Mouse (Mus musculus) erythroid progenitor cell, adult 5-6 weeks (primary cell): ENCODE data around the gene Scamp1. TPM values are rescaled to one million over a fixed set of nuclear protein-coding genes. Genes with fewer than 3 reads are reported as not detected.

Experiments
- ATAC-seq: replicated peaks from 2 replicates; pipeline ENCODE4 v1.8.0; 2016; ENCODE audit warnings: moderate number of reproducible peaks, mild to moderate bottlenecking, moderate TSS enrichment, inconsistent platforms; ENCODE audit not compliant: poor library complexity, low FRiP score, severe bottlenecking
- total RNA-seq, 2 experiments: library from RNA; stranded (forward) in 1 of 2; stranded (reverse) in 1 of 2; fragments of 150-400 nt in 1 of 2; fragments of 186-747, 209-891 nt in 1 of 2; gene quantifications; 2 replicates each; pipeline versions ENCODE4 v1.2.3 to v1.2.4; 2015 to 2017; ENCODE audit warnings: low replicate concordance in 2 of 2

Scamp1 gene
- total RNA-seq, 2 experiments from 2014 or later = 1.3 to 7.5 TPM

DNA sequence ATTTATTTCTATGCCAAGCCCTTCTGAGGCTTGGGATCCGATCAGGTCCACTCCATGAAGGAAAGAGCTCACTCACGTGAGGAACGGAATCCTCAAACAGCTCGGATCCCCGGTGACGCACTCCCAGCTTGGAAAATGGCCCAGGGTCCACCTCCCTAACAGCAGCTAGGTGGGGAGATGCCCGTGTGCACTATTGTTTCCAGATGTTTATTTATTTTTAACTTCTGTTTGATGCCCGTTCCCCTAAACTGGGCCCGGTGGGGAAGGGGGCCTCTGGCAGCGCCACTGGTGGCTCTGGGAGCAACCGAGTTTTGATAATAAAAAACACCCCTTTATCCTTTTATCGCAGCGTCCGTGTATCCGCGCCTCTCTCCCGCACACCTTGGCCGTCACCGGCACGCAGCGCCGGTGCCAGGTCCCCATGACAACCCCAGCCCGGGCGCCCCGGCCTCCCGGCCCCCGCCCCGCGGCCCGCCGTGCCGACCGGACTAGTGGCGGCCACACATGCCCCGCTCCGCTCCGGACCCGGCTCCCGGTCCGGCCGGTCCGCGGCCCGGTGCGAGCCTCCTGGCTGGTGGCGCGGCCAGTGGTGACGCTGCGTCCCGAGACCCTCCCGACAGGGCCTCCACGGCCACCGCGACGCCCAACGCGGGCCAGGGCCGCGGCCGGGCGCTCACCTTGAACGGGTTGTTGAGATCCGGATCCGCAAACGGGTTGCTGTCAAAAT is 951 bp downstream of the Scamp1 start:
- 0 out of 2 replicates have a peak, but pooled peaks have one; percentile 32 for ATAC-seq

DNA sequence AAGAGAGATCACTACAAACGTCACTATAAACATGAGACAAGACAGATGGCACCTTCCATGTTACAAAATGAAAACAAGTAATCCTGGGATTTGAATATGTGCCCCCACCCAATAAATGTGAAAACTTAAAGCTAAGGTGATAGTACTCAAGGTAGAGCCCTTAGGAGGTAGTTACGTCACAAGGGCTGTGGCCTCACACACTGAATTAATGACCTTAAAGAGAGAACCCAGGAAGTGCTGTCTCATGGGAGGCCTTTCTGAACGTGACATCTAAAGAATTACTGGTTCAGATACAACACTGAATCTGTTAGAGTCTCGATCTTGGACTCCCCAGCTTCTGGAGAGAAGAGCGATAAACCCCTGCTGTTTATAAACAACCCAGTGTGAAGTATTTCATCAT is 6.2 kb downstream of the Scamp1 start:
- ATAC-seq = no peak

DNA sequence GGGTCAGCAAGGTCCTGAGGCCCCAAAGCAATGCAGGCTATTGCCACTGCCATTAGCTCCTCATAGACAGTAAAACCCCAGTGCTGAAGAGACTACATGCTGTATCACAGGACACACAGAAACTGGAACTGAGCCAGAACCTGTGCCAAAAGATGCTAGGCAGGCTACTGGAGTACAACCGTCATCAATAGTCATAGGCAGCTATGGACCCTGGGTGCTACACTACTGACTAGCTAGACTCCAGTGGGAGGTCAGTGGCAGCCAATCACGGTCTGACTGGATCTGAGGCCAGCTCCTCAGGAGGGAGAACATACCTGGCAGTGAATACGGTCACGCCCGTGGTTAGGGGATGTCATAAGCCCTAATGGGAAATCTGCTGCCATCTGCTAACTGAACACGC is 14.4 kb downstream of the Scamp1 start:
- no peak for ATAC-seq

DNA sequence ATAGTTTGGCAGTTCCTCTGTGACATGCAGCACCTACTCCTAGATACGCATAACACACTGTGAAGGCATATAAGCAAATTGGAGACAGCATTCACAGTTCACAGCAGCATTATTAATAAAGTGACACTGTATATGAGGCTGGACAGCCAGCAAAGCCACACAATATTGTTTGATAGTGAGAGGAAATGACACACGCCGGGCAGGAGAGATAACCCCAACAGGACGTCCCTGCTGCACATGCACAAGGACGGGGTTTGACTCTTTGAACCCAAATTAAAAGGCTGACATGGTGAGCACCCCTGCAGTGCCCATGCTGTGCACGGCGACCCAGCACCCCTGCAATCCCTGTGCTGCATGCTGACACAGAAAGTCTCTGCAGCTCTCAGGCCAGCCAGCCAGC is 17.5 kb downstream of the Scamp1 start:
- ATAC-seq = 0 out of 2 replicates have a peak, but pooled peaks have one; percentile 2

DNA sequence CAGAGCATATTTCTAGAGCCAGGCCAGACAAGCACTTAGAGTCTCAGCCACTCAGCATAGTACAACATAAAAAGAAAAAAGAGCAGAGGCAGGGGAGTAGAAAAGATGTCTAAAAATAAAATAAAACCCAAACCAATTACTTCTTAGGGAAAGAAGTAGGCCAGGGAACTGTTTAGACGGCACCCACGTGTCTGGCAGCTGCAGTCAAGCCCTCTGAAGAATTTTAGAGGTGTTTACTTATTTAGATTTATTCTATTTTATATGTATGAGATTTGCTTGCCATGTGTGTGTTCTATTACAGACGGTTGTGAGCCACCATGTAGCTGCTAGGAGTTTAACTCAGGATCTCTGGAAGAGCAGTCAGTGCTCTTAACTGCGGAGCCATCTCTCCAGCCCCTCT is 18.5 kb downstream of the Scamp1 start:
- no peak for ATAC-seq

DNA sequence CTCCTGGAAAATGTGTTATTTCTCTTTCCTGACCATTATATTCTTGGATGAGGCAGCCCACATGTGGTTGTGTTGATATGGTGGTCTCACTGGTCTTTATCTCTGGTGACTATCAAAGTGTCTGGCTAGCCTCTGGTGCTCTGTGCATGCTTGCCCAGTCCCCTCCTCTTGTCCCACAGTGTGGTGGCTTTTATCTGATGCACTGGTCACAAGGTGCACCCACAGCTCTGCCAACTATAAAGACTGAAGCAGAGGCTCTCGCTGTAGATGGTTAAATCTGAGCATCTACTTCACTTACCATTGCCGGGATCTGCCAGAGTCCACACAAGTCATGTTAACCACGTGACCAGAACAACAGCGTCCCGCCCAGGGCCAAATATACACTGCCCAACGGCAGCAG is 19.1 kb downstream of the Scamp1 start:
- ATAC-seq = no peak

DNA sequence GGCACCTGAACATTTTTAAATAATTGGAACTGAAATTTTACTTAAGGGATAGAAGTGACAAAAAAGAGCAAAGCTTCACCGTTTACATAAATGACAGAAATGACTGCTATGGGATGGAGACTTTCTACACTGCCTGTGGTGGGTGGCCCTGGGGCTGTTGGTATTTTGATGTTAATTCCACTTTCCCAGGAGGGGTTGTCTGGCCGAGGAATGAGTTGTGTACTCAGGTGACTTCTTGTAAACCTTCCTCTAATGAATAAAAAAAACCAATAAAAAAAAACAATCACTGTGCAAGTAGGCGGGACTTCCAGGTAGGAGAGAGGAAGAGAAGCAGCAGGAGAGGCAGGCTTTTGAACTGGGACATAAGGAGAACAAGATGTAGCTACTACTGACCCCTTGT is 20.4 kb downstream of the Scamp1 start:
- no peak for ATAC-seq

DNA sequence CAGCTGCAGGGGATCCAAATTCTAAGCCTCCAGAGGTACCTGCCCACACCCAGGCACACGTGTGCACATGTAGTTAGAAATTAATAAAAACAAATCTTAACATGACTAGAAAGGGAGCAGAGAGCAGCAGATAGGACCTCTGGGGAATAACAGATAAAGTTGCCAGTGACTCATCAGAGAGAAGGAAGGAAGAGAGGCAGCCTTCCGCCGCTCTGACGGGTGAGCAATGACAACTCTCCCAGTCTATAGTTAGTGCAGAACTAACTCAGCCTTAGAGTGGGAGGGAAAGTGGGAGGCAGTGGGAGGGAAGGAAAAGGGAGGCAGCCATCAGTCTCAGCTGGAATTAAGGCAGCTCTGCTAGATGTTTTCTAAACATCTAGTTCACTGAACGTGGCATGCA is 21.7 kb downstream of the Scamp1 start:
- peak; percentile 56 for ATAC-seq

DNA sequence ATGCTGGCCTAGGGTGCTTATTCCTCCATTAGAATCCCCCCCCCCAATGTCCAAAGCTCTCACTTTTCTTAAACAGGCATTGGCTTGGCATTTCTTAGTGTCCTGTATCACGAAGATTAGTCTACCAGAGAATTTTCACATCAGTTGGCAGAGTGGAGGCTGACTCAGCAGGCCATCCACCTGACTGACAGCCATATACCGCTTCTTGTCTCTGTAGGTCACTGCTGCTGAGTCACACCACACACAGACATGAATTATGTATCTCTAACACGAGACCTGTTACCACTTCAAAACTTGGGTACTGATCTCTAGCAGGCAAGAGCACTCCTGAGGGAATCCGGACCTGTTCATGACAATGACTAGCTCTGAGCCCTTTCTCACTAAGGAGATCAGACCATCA is 23.1 kb downstream of the Scamp1 start:
- peak; percentile 58 for ATAC-seq

DNA sequence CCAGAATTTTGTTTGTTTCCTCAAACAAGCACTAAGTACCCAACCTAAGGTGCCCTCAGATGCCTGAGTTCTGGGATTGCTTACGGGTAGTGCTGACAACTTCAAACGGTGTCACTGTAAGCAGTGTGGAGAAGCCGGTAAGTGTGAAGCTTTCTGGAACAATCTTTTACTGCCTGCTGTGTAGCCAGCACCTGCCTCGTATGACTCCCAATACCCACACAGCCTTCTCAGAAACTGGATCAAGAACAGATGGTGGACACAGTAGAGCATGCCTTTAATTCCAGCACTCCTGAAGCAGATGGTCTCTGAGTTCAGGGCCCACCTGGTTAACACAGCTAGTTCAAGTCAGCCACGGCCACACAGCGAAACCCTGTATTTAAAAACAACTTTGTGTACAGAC is 24.0 kb downstream of the Scamp1 start:
- no peak for ATAC-seq

DNA sequence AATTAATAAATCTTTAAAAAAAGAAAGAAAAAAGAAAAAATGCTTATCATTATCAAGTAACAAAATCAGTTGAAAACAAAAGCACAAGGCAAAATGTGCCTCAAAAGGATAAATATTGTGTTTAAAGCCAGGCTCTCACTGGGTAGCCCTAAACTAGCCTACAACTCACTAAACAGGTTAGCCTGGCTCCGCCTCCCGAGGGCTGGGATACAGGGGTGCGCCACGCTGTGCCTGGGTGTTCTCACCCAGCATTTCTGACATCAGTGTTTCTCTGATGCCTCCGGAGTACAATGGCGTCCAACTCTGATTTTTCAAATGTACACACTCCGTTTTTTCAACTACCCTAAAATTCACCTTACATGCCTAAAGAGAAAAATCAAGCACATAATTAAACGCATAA is 24.7 kb downstream of the Scamp1 start:
- no peak for ATAC-seq

DNA sequence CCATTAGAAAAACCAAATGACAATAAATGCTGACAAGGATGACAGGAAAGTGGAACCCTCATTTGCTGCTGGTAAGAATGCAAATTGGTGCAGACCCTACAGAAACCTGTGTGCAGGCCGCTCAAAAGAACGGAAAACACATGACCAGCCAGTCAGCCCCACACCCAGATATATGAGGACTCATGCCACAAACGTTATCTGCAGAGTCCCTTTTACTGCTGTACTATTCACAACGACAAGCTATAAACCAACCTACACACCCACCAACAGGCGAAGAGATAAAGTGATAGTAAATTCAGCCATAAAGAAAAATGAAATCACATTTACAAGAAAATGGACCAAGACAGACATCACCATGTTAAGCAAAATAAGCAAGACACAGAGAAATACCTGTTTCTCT is 26.4 kb downstream of the Scamp1 start:
- no peak for ATAC-seq

DNA sequence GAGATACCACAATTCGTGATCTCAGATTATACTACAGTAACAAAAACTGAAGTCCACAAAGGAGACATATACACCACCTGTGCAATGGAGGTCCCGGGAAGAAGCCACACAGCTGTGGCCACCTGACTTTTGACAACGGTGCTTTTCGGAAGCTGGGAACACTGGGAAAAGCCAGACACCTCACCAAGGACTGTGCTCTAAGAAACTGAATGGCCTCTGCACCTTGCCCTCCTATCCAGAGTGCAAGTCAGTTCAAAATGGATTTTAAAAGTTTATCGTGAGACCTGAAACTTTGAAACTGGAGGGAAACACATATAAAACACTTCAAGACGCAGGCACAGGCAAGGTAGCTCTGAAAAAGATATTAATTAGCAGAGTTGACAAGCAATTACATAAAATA is 27.1 kb downstream of the Scamp1 start:
- no peak for ATAC-seq

DNA sequence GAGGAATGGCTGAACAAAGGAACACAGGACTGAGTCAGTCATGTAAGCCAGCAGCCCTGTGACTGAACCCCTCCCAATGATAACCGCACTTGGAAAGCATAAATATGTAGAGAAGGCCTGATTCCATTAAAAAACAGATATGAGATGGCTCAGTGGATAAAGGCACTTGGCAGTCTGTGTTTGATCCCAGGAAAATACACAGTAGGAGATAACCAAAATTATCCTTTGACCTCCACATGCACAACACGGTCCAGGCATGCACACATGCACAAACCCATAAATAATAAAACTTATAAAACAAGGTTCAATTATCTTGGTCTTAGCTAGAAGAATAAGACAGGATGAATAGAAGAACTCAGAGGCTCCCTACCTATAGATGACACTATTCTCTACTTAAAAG is 27.9 kb downstream of the Scamp1 start:
- ATAC-seq = no peak

DNA sequence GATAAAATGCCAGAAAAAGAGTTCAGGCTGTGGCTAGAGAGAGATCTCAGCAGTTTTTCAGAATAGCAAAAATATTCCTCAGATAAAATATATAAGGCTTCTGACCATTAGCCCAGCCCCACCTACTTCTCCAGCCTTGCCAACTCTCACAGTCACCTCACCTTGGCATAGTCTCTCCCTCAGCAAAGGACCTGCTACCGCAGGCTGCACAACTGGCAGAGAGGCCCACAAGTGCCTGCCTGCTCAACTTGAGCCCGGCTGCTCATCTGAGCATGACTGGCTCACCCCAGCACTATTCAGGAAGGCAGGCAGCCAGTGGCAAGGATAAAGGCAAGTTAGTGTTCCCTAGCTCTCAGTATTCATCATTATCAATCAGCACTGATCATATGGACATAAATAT is 30.5 kb downstream of the Scamp1 start:
- no peak for ATAC-seq

DNA sequence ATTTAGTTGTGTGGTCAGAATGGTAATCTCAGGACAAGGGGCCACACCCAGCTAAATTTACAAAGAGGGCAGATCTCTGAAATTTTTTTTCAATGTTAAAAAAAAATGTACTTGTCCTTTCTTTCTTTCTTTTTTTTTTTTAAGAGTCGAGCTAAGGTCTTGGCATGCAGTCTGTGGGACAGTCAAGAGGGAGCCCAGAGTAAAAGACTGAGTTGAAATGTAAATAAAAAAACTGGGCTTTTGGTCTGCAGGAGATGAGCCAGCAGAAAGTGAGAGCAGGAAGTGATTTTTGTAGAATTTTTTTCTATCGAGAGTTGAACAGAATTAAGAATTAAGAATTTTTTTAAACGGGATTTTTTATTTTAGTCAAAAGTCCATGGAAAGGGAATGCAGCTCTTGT is 31.4 kb downstream of the Scamp1 start:
- ATAC-seq = no peak

DNA sequence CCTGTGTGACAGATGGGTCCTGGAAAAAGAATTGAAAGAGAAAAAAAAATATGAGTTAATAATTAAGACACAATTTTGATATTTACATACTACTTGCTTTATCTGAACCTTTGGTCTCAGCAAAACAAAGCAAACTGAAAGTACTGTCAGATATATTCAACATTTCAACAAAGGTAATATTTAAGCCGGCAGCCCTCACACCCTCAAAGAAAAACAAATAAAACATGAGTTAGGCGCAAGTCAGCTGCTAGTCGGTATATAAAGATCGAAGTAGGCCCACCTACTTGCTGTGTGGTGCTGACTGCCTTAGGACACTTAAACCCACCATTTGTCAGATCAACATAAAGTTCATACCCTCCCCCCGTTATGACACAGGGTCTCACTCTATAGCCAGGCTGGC is 32.6 kb downstream of the Scamp1 start:
- ATAC-seq = no peak

DNA sequence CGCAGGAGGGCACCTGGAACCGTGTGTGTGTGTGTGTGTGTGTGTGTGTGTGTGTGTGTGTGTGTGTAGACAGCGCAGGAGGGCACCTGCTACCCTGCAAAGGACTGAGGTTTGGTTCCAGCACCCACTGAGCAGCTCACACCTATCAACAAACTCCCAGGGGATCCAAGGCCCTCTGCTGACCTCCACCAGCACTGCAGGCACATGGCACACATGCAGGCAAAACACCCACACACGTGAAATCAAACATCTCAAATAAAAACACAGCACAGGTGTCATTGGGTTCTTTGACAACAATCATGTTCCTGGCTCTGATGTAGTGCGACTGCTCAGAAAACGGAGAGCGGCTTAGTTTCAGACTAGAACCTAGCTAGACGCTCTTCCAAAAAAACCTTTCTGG is 34.9 kb downstream of the Scamp1 start:
- no peak for ATAC-seq

DNA sequence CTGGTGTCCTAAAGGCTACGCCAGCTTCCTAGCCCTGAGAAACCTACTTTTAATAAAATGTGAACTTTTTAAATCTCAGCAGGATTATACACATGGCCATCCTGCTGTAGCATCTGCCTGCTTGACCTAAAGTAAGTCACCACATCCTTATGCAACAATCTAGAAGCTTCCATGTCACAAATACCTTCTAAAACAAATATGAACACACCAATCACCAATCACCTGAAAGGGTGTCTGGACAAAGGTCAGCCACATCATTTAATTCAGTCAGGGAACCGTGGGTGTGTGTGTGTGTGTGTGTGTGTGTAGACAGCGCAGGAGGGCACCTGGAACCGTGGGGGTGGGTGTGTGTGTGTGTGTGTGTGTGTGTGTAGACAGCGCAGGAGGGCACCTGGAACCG is 35.5 kb downstream of the Scamp1 start:
- no peak for ATAC-seq

DNA sequence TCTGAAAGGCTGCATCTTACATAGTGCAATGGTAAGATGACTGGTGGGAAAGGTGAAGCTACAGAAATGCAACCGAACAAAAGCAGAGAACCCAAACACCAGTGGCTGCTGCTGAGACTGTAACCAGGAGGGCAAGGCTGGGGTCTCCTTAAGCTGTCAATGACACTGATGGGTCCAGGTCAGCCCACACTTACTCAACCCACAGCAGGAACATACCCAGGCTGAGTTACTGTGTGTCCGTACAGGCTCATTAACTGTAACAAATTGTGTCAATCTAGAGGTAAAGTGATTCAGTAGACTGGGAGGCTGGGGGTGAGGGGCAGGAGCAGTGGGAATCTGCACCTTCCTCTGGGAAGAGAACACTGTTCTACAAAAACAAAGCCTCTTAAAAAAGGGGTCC is 42.8 kb downstream of the Scamp1 start:
- no peak for ATAC-seq

DNA sequence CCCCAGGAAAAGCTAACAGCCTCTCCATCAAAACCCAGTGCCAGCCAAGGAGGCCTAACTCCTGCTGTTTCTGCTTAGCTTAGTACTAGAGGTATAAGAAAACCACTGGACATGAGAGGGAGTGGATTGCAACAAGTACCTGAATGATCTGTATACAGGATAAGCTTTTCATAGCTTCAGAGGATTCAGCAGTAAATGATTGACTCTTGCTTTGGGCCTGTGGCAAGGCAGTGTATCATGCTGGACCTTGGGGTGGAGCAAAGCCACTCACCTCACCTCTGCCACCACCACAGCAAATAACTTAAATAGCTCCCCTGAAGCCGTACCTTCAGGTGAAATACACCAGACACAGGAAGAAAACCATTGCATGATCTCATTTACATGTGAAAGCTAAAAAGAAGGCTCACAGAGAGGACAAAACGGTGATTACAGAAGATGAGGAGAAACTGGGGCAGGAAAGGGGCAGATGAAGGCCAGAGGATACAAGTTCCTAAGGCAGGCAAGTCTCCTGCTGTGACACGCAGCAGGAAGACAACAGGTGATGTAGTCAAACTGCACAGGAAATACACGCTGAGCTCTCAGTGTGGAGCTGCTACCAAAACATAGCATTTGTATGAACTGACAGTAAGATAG is 43.6 kb downstream of the Scamp1 start:
- ATAC-seq = no peak

DNA sequence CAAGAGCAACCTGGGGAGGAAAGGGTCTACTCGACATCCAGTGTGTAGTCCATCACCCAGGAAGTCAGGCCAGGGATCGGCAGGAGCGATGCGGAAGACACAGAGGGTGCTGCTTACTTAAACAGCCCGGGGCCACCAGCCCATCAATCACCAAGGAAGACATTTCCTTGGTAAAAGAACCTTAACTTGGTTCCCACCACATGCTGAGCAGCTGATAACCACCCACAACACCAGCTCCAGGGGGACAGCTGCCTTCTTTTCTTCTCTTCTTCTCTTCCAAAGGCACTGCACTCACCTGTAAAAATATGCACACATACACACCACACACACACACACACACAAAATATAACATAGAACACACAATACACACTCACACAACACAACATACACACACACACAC is 44.8 kb downstream of the Scamp1 start:
- no peak for ATAC-seq
